Mouse (Mus musculus): ENCODE data around the gene Lbhd2.

- TF ChIP-seq ZC3H11A (IDR thresholded peaks at IDR 0.05; ENCODE audit: borderline replicate concordance, low read depth, low read length) (no peak), CHD2 (IDR thresholded peaks at IDR 0.05; ENCODE audit: low read depth, low read length) (no peak), HCFC1 (IDR thresholded peaks at IDR 0.05; ENCODE audit: borderline replicate concordance, insufficient read depth, low read length) (no peak), ZNF384 (IDR thresholded peaks at IDR 0.05; ENCODE audit: low read depth, low read length) (no peak)
Observed at GRCm38 (mm10) chr12:111385883-111386641, 20.5 kb upstream of the Lbhd2 start.

All from ES-E14 (cell line).